Mouse (Mus musculus): ENCODE measurements at regions not wholly inside any gene's neighbourhood (a gene's known extent, or its start where the extent isn't known, plus 50 kb on each side); places are given as distances from the start of the nearest gene placed in this dataset.

DNA sequence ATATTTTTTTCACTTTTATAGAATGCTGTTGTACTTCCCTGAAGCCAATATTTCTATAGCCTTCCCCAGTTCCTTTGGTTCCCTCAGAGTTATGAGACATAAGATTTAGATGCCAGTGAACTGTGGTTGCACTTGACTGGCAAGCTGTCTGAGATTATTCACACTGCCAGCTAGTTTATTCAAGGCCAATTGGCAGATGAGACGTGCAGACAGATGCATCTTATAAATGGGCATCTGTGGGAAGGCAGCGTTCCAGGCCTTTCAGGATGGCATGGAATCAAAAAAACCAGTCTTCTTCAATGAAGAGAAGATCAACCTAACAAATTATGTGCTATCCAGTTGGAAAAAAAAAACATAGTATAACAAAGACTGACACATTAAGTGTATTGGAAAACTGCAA, 1225.6 kb upstream of the 1700009N14Rik start:
- DNase-seq (ENCODE audit: low spot score in 2 of 2), result peak; percentile 69 to 85
